Mouse (Mus musculus): ENCODE results near the gene Crb2.

DNA sequence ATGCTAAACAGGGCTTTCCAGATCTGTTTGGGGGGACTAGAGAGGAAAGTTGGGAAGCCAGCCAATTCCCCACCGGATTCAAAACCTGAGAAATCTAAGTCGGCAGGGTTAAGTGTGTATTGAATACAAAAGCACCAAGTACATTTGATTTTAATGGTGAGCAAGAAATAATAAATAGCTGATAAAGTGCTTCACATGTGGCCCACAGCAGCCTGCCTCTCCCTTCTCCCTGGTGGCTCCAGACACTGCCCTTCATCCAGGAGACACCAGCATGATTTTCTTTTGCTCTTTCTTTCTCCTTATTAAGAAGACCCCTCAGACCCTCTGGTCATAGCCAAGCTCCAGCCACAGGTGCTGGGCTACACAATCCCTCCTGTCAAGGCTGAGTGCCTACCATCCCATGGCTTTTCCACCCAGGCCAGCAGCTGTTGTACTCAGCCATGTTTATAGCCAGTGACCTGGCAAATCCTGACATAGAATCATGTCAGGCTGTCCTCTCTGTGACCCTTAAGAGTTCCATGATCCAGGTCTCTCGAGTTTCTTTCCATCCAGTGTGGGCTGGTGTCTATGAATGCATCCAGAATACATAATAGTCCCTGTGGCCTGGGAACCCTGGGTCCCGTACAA, 43.6 kb downstream of the Crb2 start:
- TF ChIP-seq CTCF (IDR thresholded peaks at IDR 0.05; ENCODE audit: low read depth) (no peak), EP300 (IDR thresholded peaks at IDR 0.05; ENCODE audit: low read depth) (no peak)

Data from heart, postnatal 0 days (tissue).